Mouse (Mus musculus) heart, adult 18-20 months (tissue): Measurements from ENCODE around the gene Map7. TPM values are rescaled to one million over a fixed set of nuclear protein-coding genes. Genes with fewer than 3 reads are reported as not detected.

Source experiments
- DNase-seq, 2 experiments: peaks; one replicate each; pipeline ENCODE4 v3.0.0; 2021 to 2022; ENCODE audit warnings: mixed read lengths in 1 of 2
- total RNA-seq, 2 experiments: library from RNA; stranded (reverse); gene quantifications; 2 replicates each; pipeline ENCODE4 v1.2.3; 2021

The Map7 gene
- total RNA-seq, 2 experiments from 2014 or later: 11.2 to 20.6 TPM

DNA sequence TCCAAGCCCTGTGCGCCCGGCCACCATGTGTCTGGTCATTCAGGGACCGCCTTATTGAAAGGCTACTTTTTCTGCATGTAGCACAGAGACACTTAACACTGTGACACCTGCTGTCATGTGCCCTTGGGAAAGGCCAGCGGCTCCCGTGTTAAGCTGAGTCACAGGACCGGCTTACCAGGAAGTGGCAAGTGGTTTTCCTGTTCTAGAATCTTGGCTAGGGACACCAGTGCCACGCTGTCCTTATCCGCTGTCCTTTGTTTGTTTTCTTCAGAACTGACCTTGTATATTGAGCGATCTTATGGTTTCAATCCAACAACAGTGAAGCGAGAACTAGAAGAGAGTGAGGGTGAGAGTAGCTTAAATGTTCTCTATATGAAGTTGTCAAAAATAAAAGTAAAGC lies 85.2 kb downstream of the Map7 start:
- no peak for DNase-seq

DNA sequence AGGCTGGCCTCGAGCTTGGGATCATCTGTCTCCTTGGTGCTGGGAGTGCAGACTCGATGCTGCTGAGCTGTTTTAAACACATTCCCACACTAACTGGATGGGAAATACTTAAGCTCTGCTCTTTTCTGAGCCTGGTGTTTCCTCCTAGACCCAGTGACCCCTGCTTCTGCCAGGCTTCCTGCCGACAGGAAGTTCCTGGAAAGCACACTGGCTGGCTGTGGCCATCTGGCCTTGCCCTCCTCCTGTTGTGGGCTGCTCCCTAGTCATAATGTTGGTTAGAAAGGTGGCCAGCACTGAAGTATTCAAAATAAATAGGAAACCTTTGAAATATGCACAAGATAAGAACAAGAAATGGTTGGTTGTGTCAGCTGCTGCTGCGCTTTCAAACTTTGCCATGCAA lies 86.2 kb downstream of the Map7 start:
- no peak for DNase-seq

DNA sequence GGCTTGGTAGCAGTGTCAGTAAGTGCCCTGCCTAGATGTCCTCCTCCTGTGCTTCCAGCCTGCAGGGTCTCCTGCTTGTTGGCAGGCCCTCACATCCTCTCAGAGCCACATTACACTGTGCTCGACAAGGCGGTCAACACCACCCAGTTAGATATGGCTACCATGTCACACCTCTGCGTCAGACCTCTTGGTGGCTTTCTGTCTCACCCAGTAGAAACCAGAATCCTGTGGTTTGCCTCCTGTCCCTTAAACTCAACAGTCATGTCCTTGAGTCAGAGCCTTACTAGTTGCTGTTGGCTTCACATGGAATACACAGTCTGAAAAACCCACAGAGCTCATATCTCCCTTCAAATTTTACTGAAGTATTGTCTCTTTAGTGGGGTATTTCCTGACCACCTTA lies 87.4 kb downstream of the Map7 start:
- DNase-seq: no peak

- DNase-seq: no peak
These were observed 88.0 kb downstream of the Map7 start for GRCm38 (mm10) chr10:20236241-20236640.

DNA sequence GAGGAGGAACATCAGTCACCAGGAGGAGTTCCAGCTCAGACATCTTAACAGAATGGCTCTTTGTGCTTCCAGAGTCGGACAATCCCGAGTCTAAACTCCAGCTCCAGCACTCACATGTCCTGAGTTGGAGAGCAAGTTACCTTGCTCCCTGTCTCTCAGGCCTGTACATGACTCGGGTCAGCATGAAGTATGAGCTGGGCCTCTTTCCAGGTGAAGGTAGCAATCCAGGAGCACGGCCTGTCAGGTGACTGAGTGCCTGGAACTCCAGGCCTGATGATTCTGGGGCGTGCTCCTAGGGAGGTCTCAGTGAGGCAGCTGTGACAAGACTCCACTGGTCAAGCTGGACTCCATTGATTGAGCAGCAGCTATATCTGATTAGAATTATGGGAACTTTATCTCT lies 90.0 kb downstream of the Map7 start:
- DNase-seq: no peak

- DNase-seq: no peak
These were observed 92.6 kb downstream of the Map7 start for GRCm38 (mm10) chr10:20240858-20241257.

GRCm38 (mm10) chr10:20243321-20243720 lies 95.0 kb downstream of the Map7 start:
- no peak for DNase-seq

GRCm38 (mm10) chr10:20245082-20245481 lies 96.8 kb downstream of the Map7 start:
- no peak for DNase-seq

DNA sequence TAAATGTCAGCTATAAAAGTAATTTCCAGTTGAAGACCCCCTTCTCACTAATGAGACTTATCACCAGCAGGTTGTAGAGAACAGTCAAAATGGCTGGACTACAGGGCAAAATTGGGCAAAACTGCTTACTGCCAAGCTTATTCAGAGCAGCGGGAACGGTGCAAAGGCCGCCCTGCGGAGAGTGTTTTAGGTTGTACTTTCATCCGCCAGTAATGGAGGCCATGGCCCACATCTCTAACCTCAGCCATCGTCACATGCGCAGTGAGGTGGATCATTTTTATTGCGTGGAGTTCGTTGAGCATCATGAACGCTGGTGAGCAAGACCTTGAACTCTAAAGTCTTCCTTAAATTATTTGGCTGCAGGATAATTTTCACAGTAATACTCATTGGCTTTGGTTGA lies 100.8 kb downstream of the Map7 start:
- DNase-seq: no peak

DNA sequence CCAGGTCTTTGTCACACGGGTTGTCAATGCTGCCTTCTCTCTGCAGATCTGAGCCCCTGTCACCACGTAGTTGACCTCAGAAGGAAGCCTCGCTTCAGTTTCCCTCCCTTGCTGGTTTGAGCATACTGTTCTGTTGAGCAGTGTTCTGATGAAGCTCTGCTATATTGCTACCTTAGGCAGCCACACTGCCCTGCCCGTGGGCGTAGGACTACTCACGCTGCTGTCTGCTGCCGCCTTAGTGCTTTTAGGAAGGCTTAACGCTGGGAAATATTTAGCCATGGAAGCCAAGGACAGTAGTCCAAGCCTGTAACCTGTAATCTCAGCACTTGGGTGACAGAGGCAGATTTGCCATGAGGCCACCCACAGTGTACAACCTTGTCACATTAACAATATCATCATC lies 107.3 kb downstream of the Map7 start:
- no peak for DNase-seq

GRCm38 (mm10) chr10:20257054-20257643 lies 108.9 kb downstream of the Map7 start:
- no peak for DNase-seq

DNA sequence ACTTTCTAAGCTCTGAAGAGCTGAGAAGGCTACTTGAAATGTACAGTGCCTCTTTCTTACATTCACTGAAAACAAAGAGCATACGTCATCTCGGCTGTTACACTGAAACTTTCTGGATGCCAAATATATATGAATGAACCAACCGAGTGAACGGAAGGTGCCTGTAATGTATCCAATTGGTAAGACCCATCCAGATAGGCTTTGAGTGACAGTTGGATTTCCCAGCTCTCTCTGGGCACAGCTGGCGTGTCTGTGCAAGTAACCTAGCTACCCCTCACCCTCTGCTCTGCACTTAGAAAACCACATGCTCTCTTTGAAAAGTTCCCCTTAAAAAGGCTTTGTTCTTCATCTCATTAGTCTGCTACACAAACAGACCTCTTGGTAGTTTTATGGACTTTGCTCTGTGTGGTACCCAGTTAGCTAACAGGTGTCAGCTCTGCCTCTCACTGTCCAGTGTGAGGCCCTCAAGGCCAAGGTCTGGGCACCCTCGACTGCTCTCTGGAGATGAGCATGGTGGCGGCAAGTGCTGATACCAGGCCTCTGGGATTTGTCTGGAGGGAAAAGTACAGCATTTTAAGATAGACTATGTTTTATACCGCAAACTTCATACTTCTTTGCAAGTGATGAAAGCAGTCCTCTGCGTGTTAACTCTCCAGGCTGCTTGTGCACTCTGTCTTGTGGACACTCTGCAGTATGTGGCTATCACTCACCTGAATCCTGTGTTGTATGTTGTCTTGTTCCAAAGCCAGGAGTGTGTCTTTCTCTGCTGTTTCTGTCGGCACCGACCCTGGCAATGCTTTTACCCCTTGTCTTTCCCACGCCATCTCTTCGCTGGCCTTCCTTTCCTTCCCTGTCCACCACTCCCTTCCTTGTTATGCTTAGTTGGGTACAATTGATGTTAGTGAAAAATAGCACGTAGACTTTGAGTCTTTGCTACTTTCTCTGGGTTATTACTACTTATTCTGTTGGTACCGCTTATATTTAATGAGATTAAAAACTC lies 109.8 kb downstream of the Map7 start:
- no peak for DNase-seq

DNA sequence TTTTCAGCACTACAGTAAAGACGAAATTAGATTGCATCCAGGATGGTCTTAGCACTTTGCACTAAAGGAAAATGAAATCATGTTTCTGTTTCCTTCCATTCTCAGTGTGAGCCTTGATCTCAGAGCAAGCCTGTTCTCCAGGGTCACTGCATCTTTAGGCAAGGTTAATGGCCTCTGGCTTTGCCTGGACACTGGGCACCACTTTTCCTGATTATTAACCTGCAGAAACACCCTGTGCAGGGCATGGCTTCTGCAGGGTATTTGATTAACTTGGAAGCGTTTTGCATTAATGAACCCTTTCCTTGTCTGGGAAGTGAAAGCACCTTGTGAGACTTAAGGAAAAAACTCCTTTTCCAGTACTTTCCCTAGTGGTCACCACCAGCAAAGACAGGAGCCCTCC lies 111.2 kb downstream of the Map7 start:
- DNase-seq: no peak

DNA sequence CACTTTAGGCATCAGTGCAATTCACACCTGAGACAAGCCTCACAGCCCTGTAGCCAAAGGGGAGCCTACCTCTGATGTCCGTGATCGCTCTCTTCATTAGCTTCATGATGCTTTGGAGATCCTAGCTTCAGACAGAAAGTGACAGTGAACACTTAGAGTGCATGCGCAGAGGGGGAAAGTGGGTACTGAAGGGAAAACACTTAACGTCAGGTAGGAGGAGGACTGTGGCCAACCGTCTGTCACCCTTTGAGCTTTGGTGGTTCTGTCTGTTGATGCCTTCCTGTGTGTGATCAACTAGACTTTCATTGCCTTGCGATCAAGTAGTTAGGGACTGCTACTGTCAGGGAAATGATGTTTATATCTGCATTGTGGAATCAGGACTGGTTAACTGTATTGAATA lies 114.6 kb downstream of the Map7 start:
- DNase-seq: no peak

DNA sequence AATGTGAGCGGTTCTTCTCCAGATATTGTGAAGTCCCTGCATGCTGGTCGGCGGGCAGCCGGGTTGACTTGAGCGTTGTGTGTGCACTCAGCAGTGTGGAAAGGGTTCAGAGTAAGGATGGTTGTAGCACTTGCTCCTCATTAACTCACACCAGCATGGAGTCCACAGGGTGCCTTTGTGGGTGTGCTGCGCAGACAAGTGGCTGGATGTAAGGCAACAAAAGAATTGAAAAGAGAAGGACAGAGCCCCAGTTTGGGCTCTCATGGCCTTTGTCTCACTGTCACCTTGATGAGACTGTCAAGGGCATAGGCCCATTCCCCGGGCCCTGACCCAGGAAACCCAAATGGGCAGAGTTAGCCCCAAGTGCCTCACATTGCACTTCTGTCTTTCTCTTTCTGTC lies 116.2 kb downstream of the Map7 start:
- no peak for DNase-seq

DNA sequence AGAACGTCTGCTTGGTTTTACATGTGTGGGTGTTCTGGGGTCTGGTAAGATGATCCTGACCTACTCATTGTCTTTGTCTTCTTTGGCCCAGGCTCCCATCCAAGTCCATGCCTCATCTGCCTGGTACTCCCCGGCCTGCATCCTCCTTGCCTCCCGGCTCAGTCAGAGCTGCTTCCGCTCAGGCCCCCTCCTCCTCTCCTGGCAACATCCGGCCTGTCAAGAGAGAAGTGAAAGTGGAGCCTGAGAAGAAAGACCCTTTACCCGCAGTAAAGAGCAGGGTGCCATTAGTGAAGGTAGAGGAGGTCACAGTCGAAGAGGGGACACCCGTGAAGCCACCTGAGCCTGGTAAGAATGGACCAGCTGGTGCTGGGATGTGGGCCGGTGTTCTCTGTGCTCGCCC lies 118.8 kb downstream of the Map7 start:
- DNase-seq: no peak

- DNase-seq: no peak
These were observed 120.7 kb downstream of the Map7 start for GRCm38 (mm10) chr10:20268945-20269344.

DNA sequence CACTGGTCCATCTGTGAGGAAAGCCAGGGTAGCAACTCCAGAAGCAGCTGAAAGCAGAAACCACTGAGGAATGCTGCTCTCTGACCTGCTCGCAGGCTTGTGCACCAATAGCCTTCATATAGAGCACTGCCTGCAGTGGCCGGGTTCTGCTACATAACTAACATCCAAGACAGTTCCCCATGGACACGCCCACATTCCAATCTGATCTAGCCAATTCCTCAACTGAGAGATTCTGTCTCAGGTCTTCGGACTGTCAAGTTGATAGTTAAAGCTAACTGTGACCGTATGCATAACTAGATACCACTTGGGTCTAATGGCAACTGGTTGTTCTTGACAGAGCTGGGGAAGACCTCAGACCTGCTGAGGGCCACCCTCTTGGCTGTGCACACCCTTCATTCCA lies 124.1 kb downstream of the Map7 start:
- DNase-seq: no peak

GRCm38 (mm10) chr10:20273278-20273677 lies 125.0 kb downstream of the Map7 start:
- no peak for DNase-seq

GRCm38 (mm10) chr10:20274022-20274421 lies 125.8 kb downstream of the Map7 start:
- no peak for DNase-seq

GRCm38 (mm10) chr10:20281456-20281855 lies 133.2 kb downstream of the Map7 start:
- no peak for DNase-seq

- DNase-seq: peak; percentile 33 to 42
These were observed 137.2 kb downstream of the Map7 start for GRCm38 (mm10) chr10:20285289-20285975.
